Comparison of ENCODE assay signal across 12 mouse cellular contexts in the genomic region with DNA sequence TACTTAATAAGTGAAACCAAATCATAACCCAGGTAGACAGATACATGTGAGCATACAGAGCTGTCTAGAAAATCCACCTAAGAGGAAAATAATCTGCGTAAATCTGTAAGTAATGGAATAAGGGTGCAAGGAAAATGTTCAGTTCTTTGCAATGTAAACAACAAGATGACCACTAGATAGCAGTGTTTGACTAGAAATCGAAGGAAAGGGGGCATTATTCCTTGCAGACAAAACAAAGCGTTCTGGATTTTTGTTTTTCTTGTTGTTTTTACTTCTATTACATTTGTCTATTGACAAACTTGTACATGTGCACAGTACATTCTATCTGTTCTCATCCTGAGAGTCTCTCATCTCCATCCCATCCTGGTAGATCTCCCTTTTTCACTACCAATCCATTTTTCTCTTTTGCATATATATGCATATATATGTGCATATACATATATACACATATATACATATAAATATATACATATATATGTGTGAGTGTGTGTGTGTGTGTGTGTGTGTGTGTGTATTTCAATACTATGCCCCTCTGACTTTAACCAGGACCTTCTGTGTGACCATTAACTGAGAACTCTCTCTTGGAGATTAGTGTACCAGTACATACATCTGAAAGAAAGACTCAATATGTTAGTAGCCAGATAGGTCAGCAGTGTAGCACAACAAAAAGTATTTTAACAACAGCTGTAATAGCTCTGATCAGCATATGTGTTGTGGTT.
DNase-seq lines count a peak whose midpoint lies in the region; ATAC-seq and TF ChIP-seq lines count a peak whose summit lies in the region.
"Had no signal": no experiment of that assay in that cellular context is flagged by ENCODE, and none has a peak within 500 bp of the region (broad histone marks: within the 10 kb centered on the region; RNA-seq: fewer than 3 reads in every experiment).

No protein-coding gene starts in this region.

- 57% methylated on average over 3 of the region's 3 CpGs for WGBS in hindbrain, embryonic 11.5 days
- WGBS in hindbrain, embryonic 10.5 days: 57% methylated on average over 3 of the region's 3 CpGs
- whole genome bisulfite sequencing in midbrain, embryonic 14.5 days: 42% methylated on average over 3 of the region's 3 CpGs

- in situ Hi-C loops in ES-E14 (cut with MboI; ENCODE audit: low sequenced_read_pairs in 2 of 2, unreplicated experiment in 2 of 2): no loop called here

- peak; percentile 22; the same call in 1 of the 2 replicates for ATAC-seq in hindbrain, embryonic 11.5 days (ENCODE audit: low FRiP score)
- peak; percentile 31; the same call in 1 of the 2 replicates for ATAC-seq in midbrain, embryonic 14.5 days (ENCODE audit: low FRiP score, low TSS enrichment)

- no peaks in the 10 kb centered on the region for H3K36me3 ChIP-seq in hindbrain, embryonic 11.5 days (ENCODE audit: control insufficient read depth, insufficient read depth, low read length)
- H3K36me3 ChIP-seq in hindbrain, embryonic 10.5 days: no peaks in the 10 kb centered on the region
- H3K36me3 ChIP-seq in ES-E14 (ENCODE audit: control insufficient read depth, insufficient read depth, low read length, poor library complexity, severe bottlenecking): no peaks in the 10 kb centered on the region
- H3K36me3 ChIP-seq in midbrain, embryonic 14.5 days (ENCODE audit: control insufficient read depth, insufficient read depth, low read length): no peaks in the 10 kb centered on the region

- no peak overlapping the region for H3K27ac ChIP-seq in hindbrain, embryonic 11.5 days (ENCODE audit: low read depth, low read length)
- H3K27ac ChIP-seq in hindbrain, embryonic 10.5 days: no peak overlapping the region
- H3K27ac ChIP-seq in ES-E14 (ENCODE audit: insufficient read depth, low read depth, low read length, poor library complexity, severe bottlenecking): no peak overlapping the region
- no peak overlapping the region for H3K27ac ChIP-seq in midbrain, embryonic 14.5 days (replicated peaks; ENCODE audit: low read depth, low read length)
- H3K27ac ChIP-seq: macrophage had no signal

- no peaks in the 10 kb centered on the region for H3K27me3 ChIP-seq in hindbrain, embryonic 11.5 days (ENCODE audit: control insufficient read depth, insufficient read depth, low read length)
- H3K27me3 ChIP-seq in hindbrain, embryonic 10.5 days (ENCODE audit: insufficient read depth, poor library complexity, severe bottlenecking): no peaks in the 10 kb centered on the region
- H3K27me3 ChIP-seq in midbrain, embryonic 14.5 days (ENCODE audit: control insufficient read depth, insufficient read depth, low read length): no peaks in the 10 kb centered on the region

- H3K9me3 ChIP-seq in hindbrain, embryonic 11.5 days (ENCODE audit: control insufficient read depth, low read length): no peaks in the 10 kb centered on the region
- H3K9me3 ChIP-seq in hindbrain, embryonic 10.5 days: no peaks in the 10 kb centered on the region
- no peaks in the 10 kb centered on the region for H3K9me3 ChIP-seq in ES-E14 (ENCODE audit: control insufficient read depth, insufficient read depth, low read depth, low read length)
- no peaks in the 10 kb centered on the region for H3K9me3 ChIP-seq in midbrain, embryonic 14.5 days (ENCODE audit: control insufficient read depth, low read length)

- no peak overlapping the region for H3K9ac ChIP-seq in hindbrain, embryonic 11.5 days (ENCODE audit: low read depth, low read length)
- H3K9ac ChIP-seq in ES-E14 (ENCODE audit: insufficient read depth, low read depth, low read length, poor library complexity, severe bottlenecking): no peak overlapping the region
- no peak overlapping the region for H3K9ac ChIP-seq in midbrain, embryonic 14.5 days (replicated peaks; ENCODE audit: low read length)

- no peak overlapping the region for H3K4me3 ChIP-seq in hindbrain, embryonic 11.5 days (ENCODE audit: low read depth, low read length)
- H3K4me3 ChIP-seq in hindbrain, embryonic 10.5 days: no peak overlapping the region
- no peak overlapping the region for H3K4me3 ChIP-seq in ES-E14 (ENCODE audit: insufficient read depth in 1 of 2, low read depth in 1 of 2, low read length in 2 of 2, poor library complexity in 1 of 2, severe bottlenecking in 1 of 2)
- H3K4me3 ChIP-seq in midbrain, embryonic 14.5 days (replicated peaks; ENCODE audit: low read depth, low read length): no peak overlapping the region

- DNase-seq in hindbrain, embryonic 11.5 days (ENCODE audit: low spot score): peak; percentile 52
- DNase-seq in hindbrain, embryonic 10.5 days (ENCODE audit: low spot score): no peak
- DNase-seq in ES-E14 (ENCODE audit: low read depth, low spot score): peak; percentile 11
- DNase-seq in embryo, embryonic 10.5 days (ENCODE audit: low spot score): peak; percentile 62
- peak; percentile 83 for DNase-seq in midbrain, embryonic 14.5 days
- DNase-seq in adrenal gland, postnatal 10 days: no peak
- DNase-seq in kidney, adult 8-10 months: no peak
- DNase-seq in heart, postnatal 4 days: no peak
- DNase-seq: cerebellum, adult 8-10 months; gastrocnemius, postnatal 25 days; right cerebral cortex, postnatal 4 days had no signal

- H3K4me1 ChIP-seq in hindbrain, embryonic 11.5 days (replicated peaks; ENCODE audit: control insufficient read depth, insufficient read depth, low read length): no peaks in the 10 kb centered on the region
- H3K4me1 ChIP-seq in hindbrain, embryonic 10.5 days (replicated peaks): no peaks in the 10 kb centered on the region
- H3K4me1 ChIP-seq in ES-E14 (ENCODE audit: control insufficient read depth in 2 of 2, insufficient read depth in 2 of 2, low read length in 2 of 2, poor library complexity in 1 of 2): no peaks in the 10 kb centered on the region
- H3K4me1 ChIP-seq in midbrain, embryonic 14.5 days (ENCODE audit: control insufficient read depth, insufficient read depth, low read length): no peaks in the 10 kb centered on the region

- no peak overlapping the region for H3K4me2 ChIP-seq in hindbrain, embryonic 11.5 days (replicated peaks; ENCODE audit: low read depth, low read length)
- H3K4me2 ChIP-seq in midbrain, embryonic 14.5 days (ENCODE audit: low read length): no peak overlapping the region

TF ChIP-seq in ES-E14, 5 proteins besides CTCF, POLR2A, EP300 and RAD21:
- TF ChIP-seq ZC3H11A (IDR thresholded peaks at IDR 0.05; ENCODE audit: borderline replicate concordance, low read depth, low read length) (no peak), MAFK (IDR thresholded peaks at IDR 0.05; ENCODE audit: insufficient read depth, low read depth, low read length) (no peak), ZNF384 (IDR thresholded peaks at IDR 0.05; ENCODE audit: low read depth, low read length) (no peak), HCFC1 (IDR thresholded peaks at IDR 0.05; ENCODE audit: borderline replicate concordance, insufficient read depth, low read length) (no peak), CHD2 (IDR thresholded peaks at IDR 0.05; ENCODE audit: low read depth, low read length) (no peak)

Comparison
In these comparisons a context has a peak if more than half of its experiments do, and no peak if none do; other contexts are left out.
1. DNase-seq: peak in hindbrain, embryonic 11.5 days (single experiment), ES-E14 (single experiment), embryo, embryonic 10.5 days (single experiment) and midbrain, embryonic 14.5 days (single experiment); none in hindbrain, embryonic 10.5 days (single experiment), adrenal gland, postnatal 10 days (single experiment), kidney, adult 8-10 months (0 of 2) and heart, postnatal 4 days (single experiment).